Mouse (Mus musculus) heart, postnatal 0 days (tissue): ENCODE data around the gene Tmed1. TPM values are rescaled to one million over a fixed set of nuclear protein-coding genes. Genes with fewer than 3 reads are reported as not detected.
"Not testable (repeated sequence)": the region's sequence is repeated elsewhere in the genome, so short reads cannot be mapped to it uniquely, and the experiment has no call there.

Experiments used
- ATAC-seq: fragments of 200-750 bp; cut with Nextera tagmentation; 2 replicates; pipeline ENCODE4 v1.8.0; 2017; ENCODE audit warnings: low read depth, moderate number of reproducible peaks, moderate library complexity; ENCODE audit not compliant: insufficient read depth
- DNase-seq: peaks from one replicate; pipeline ENCODE4 v3.0.0-alpha.2; 2016; ENCODE audit warnings: low spot score
- H3K27ac ChIP-seq: fragments of 300-500 bp; sonication (generic); 2 replicates; pipeline ENCODE4 v1.5.1; 2014; ENCODE audit warnings: low read depth, mild to moderate bottlenecking
- H3K27me3 ChIP-seq: fragments of 300-500 bp; sonication (generic); 2 replicates; pipeline ENCODE4 v1.6.1; 2014; ENCODE audit warnings: low read length, mixed read lengths; ENCODE audit not compliant: control insufficient read depth, insufficient read depth
- H3K36me3 ChIP-seq: fragments of 300-500 bp; sonication (generic); replicated peaks from 2 replicates; pipeline ENCODE4 v1.6.1; 2014; ENCODE audit warnings: low read length, mixed read lengths; ENCODE audit not compliant: control insufficient read depth, insufficient read depth
- H3K4me1 ChIP-seq: fragments of 300-500 bp; sonication (generic); 2 replicates; pipeline ENCODE4 v1.6.1; 2014; ENCODE audit warnings: antibody characterized with exemption; ENCODE audit not compliant: control insufficient read depth, insufficient read depth
- H3K4me2 ChIP-seq: fragments of 300-500 bp; sonication (generic); 2 replicates; pipeline ENCODE4 v1.6.1; 2014; ENCODE audit warnings: low read depth, mild to moderate bottlenecking, low read length, moderate library complexity
- H3K4me3 ChIP-seq: fragments of 300-500 bp; sonication (generic); 2 replicates; pipeline ENCODE4 v1.5.1; 2014; ENCODE audit warnings: low read depth, low read length
- H3K9ac ChIP-seq: fragments of 300-500 bp; sonication (generic); replicated peaks from 2 replicates; pipeline ENCODE4 v1.6.1; 2014; ENCODE audit warnings: low read depth, low read length, mixed read lengths
- H3K9me3 ChIP-seq: fragments of 300-500 bp; sonication (generic); replicated peaks from 2 replicates; pipeline ENCODE4 v1.6.1; 2016; ENCODE audit warnings: low read length; ENCODE audit not compliant: control insufficient read depth
- CTCF ChIP-seq: IDR thresholded peaks from 2 replicates; pipeline ENCODE4 v1.5.1; 2016; ENCODE audit warnings: antibody characterized with exemption, control low read depth, low read depth
- EP300 ChIP-seq: IDR thresholded peaks from 2 replicates; pipeline ENCODE4 v1.6.1; 2016; ENCODE audit warnings: antibody characterized with exemption, low read depth
- WGBS: fragments of 180-500 bp; shearing (Covaris S2); extraction: QIAGEN DNeasy Blood & Tissue Kit; methylation state at CpG from one replicate; pipeline ENCODE4 v1.1.7; 2014; 5-methylcytosine and 5-hydroxymethylcytosine counted together
- polyA plus RNA-seq: library from polyadenylated mRNA; unstranded; fragments of >200 nt; fragmentation: Nextera tagmentation; extraction: Ambion mirVana; gene quantifications from 2 replicates; pipeline ENCODE4 v1.2.1, GENCODE M21; 2015
- total RNA-seq: library from RNA; depleted of rRNA; stranded (reverse); fragments of >200 nt; gene quantifications from 2 replicates; pipeline ENCODE4 v1.2.3, GENCODE M21; 2014; ENCODE audit warnings: low replicate concordance

Gene Tmed1
- total and polyA plus RNA-seq, 2 experiments from 2014 or later, result 70.5 to 83.7 TPM

- DNase-seq (peak; percentile 97), ATAC-seq (peak; percentile 91)
- Histone ChIP-seq H3K36me3 (0 out of 2 replicates have a peak, but pooled peaks cover 6% of the 10 kb centered on the region), H3K4me1 (peaks cover 7% of the 10 kb centered on the region), H3K4me3 (peak overlapping the region; percentile 84), H3K4me2 (peak overlapping the region; percentile 73), H3K9me3 (no peaks in the 10 kb centered on the region), H3K27ac (peak overlapping the region; percentile 99), H3K9ac (peak overlapping the region; percentile 37), H3K27me3 (no peaks in the 10 kb centered on the region)
- TF ChIP-seq CTCF (peak; percentile 55), EP300 (peak; percentile 59; the same call in 1 of the 2 replicates)
- 1% methylated on average over 65 of the region's 67 CpGs for WGBS
Measured at GRCm38 (mm10) chr9:21545916-21546788, 36.1 kb upstream of the Tmed1 start.

- Histone ChIP-seq H3K4me2 (peak overlapping the region; percentile 73), H3K27me3 (no peaks in the 10 kb centered on the region), H3K4me1 (peaks cover 7% of the 10 kb centered on the region), H3K36me3 (0 out of 2 replicates have a peak, but pooled peaks cover 5% of the 10 kb centered on the region), H3K9me3 (no peaks in the 10 kb centered on the region), H3K27ac (peak overlapping the region; percentile 99), H3K4me3 (peak overlapping the region; percentile 84), H3K9ac (peak overlapping the region; percentile 37; the same call in 1 of the 2 replicates)
- ATAC-seq (peak; percentile 3; the same call in 1 of the 2 replicates), DNase-seq (peak; percentile 35)
- 20% methylated on average over 9 of the region's 9 CpGs for WGBS
- TF ChIP-seq EP300 (no peak), CTCF (no peak)
Measured at GRCm38 (mm10) chr9:21545351-21545915, 35.4 kb upstream of the Tmed1 start.

- 84% methylated on average over 2 of the region's 2 CpGs for WGBS
- not testable (repeated sequence) for H3K27ac ChIP-seq, DNase-seq
Measured at GRCm38 (mm10) chr9:21542001-21542400, 31.9 kb upstream of the Tmed1 start.

GRCm38 (mm10) chr9:21539981-21540753 lies 30.1 kb upstream of the Tmed1 start:
- TF ChIP-seq CTCF (no peak), EP300 (no peak)
- no peak for ATAC-seq
- H3K27me3 ChIP-seq, result no peaks in the 10 kb centered on the region
- no peak overlapping the region for H3K4me2 ChIP-seq
- 51% methylated on average over 7 of the region's 7 CpGs for WGBS
- no peaks in the 10 kb centered on the region for H3K9me3 ChIP-seq
- no peak for DNase-seq
- H3K4me3 ChIP-seq, result no peak overlapping the region
- H3K9ac ChIP-seq, result no peak overlapping the region
- H3K4me1 ChIP-seq, result no peaks in the 10 kb centered on the region
- no peak overlapping the region for H3K27ac ChIP-seq
- H3K36me3 ChIP-seq, result no peaks in the 10 kb centered on the region

More at GRCm38 (mm10) chr9:21542001-21542400, 31.9 kb upstream of the Tmed1 start:
- H3K9me3 ChIP-seq, H3K4me1 ChIP-seq, H3K36me3 ChIP-seq, H3K9ac ChIP-seq, ATAC-seq, H3K4me2 ChIP-seq, H3K4me3 ChIP-seq, H3K27me3 ChIP-seq: not testable (repeated sequence)

- Histone ChIP-seq H3K4me3 (no peak overlapping the region), H3K27ac (no peak overlapping the region), H3K36me3 (no peaks in the 10 kb centered on the region), H3K4me1 (no peaks in the 10 kb centered on the region), H3K27me3 (no peaks in the 10 kb centered on the region), H3K4me2 (no peak overlapping the region), H3K9me3 (no peaks in the 10 kb centered on the region), H3K9ac (no peak overlapping the region)
- DNase-seq (no peak), ATAC-seq (no peak)
- TF ChIP-seq CTCF (no peak), EP300 (no peak)
- WGBS, result 62% methylated on average over 4 of the region's 4 CpGs
Measured at GRCm38 (mm10) chr9:21537009-21537408, 27.0 kb upstream of the Tmed1 start.
